Mouse (Mus musculus) R1 (cell line): ENCODE results near the gene Mt2.

Source experiments
- DNase-seq: peaks from one replicate; pipeline ENCODE4 v3.0.0-alpha.2; 2018; ENCODE audit warnings: low read depth, low spot score

The Mt2 gene

DNA sequence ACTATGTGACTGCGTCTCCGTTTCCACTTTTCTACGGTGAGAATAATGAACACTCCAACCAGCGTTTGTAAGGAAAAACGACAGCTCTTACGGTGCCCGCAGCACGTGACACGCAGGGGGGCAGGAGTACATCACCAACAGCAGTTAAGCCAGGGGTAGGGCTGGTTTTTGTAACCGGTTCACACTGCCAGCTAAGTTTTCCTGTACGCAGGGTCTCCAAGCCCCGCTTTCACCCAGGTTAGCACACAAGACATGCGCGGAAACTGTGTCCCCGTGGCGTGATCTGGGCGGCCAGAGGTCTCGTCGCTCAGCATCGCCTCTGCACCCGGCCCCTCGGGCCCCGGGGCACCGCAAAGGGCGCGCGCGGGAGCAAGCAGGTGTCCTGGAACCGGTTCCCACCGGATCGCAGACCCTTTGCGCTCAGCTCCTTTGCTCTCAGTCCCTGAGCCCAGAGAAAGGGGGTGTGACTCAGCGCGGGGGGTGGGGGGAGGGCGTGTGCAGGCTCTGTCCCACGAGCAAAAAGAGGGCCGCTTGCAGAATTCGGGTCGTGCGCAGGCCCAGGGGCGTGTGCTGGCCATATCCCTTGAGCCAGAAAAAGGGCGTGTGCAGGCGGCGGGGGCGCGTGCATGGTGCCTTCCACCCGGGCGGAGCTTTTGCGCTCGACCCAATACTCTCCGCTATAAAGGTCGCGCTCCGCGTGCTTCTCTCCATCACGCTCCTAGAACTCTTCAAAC lies at the start of gene Mt2:
Gene Mt2, plus strand, starts transcription at position 590 of the 734 bp plus-strand sequence.
- DNase-seq, result peak; percentile 94

- no peak for DNase-seq
These were observed 49.6 kb upstream of the Mt2 start for GRCm38 (mm10) chr8:94122711-94123468.

DNA sequence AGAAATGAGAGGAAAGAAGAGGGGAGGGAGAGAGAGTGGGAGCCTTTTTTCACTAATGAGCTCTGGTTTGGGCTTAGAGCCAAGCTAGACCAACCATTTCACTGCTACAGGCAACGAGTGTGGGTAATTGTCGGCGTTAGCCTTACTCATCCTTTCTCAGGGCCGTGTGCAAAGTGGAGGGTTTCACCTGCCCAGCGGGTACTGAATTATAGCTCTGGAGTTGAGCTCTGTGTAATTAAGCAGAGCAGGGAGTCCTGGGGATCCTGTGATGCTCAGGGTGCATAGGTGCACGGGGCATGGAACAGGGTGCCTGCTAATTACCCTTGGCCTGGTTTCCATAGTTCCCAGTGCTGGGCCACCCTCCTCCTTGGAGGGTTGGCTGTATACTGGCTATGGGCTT lies 44.8 kb upstream of the Mt2 start:
- no peak for DNase-seq

- no peak for DNase-seq
These were observed 43.2 kb upstream of the Mt2 start for GRCm38 (mm10) chr8:94129133-94129789.

- no peak for DNase-seq
These were observed 42.3 kb upstream of the Mt2 start for GRCm38 (mm10) chr8:94130126-94130525.

DNA sequence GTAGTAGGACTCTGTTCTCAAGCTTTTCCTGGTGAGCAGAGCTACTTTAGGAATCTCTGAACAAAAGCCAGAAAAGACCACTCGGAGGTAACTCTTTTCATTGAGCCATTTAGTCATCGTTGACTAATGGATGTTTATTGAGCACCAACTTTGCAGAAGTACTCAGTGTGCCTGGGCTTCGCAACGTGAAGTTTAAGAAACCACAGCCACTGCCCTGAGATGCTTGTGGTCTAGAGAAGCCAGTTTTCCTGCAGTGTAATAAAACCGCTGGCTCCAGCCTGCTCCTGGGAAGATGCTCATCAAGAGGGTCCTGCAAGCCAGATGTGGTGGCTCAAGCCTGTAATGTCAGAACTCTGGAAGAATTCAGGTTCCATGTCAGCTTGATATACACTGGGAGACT lies 40.4 kb upstream of the Mt2 start:
- no peak for DNase-seq

DNA sequence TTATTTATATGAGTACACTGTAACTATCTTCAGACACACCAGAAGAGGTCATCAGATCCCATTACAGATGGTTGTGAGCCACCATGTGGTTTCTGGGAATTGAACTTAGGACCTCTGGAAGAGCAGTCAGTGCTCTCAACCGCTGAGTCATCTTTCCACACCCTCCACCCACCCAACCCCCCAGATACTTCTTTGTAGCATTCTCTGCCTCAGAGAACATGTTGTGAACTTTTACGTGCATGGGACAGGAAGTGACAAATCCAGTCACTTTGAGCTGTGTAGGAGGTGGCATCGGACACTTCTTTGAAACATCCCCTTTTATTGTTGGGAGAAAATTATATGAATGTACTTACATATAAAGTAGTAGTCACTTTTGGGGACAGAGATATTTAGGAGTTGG lies 37.9 kb upstream of the Mt2 start:
- DNase-seq, result peak; percentile 59

GRCm38 (mm10) chr8:94135556-94135955 lies 36.9 kb upstream of the Mt2 start:
- no peak for DNase-seq

DNA sequence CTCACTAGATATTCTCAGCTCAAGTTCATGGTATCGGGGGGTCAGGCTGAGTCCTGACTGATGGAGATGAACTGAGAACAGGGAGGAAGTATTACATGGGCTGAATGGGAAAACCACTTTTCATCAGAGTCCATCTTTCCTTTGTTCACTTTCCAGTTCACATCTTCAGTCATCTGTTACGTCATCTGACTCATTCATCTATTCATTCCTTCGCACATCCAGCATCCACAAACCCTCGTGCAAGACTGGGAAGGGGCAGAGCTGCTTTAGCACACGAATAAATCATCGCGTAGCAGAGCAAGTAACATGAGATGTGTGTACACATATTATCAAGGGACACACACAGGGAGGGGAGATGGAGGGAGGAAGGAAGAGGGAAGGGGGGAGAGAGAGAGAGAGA lies 36.3 kb upstream of the Mt2 start:
- DNase-seq, result no peak

DNA sequence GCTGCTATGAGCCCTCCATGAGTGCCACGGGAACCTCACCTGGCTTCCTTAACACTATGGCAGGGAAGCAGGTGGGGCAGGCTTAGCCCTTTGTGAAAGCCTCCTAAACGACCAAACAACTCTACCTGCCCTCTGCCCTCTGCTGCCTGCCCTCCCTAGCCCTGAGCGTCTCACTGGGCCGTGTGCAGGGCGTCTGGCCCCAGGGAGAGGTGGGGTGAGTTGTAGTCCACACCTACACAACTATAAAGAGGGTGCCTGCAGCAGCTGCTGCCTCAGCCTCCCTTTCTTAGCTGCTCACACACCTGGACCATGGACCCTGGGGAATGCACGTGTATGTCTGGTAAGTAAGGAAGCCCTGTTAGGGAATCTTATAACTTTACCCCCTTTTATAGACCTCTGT lies 35.5 kb upstream of the Mt2 start, which contains the start of gene Mt4:
Gene Mt4, plus strand, starts transcription at position 265 of the 400 bp plus-strand sequence.
- no peak for DNase-seq

GRCm38 (mm10) chr8:94140266-94140795 lies 32.1 kb upstream of the Mt2 start:
- DNase-seq, result no peak

- no peak for DNase-seq
These were observed 24.2 kb upstream of the Mt2 start for GRCm38 (mm10) chr8:94148236-94148635.

DNA sequence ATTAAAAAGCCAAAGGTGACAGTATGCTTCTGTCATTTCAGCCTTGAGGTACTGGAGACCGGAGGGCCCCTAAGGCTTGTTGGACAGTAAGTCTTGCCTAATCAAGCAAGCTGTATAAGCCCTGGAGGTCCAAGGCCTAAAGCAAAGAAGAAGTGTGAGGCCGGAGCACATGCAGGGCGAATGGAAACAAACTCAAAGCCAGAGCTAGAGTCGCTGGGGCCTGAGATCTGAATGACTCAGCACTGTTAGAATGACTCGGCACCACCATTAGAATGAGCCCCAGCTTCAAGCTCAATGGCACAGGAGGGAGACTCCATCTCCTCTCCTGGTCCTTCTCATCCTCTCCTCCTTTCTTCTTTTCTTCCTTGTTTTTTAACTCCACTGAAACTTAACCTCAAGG lies 21.5 kb upstream of the Mt2 start:
- DNase-seq, result no peak

DNA sequence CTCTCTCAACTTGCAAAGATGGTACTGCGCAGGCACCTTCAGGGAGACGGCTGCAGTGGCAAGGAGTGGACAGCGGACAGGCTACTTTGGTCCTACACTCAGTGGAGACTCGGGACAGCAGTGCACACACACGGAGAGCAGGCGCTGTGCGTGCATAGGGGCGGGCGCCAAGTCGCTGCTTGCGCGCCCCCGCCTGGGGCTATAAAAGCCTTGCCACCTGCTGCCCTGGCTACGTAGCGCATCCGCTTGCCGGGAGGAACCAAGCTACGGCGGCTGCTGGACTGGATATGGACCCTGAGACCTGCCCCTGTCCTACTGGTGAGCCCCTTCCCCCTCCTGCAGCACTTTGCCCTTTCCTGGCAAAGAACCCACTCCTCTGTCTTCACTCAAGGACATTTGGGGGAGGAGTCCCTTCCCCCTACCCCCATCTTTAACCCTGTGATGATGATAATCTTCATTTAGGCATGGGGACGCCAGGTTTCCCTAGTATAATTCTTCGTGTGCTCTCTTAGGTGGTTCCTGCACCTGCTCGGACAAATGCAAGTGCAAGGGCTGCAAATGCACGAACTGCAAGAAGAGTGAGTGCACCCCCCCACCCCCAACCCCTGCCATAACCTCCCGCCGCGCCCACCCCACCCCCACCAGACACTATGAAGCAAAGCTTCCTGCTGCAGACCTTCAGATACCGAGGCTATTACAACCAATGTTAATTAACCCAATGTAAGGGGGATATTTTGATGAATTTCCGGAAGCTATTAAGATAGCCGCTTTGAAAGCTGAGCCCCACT lies 19.8 kb upstream of the Mt2 start, which contains the start of gene Mt3:
Gene Mt3, plus strand, starts transcription at position 95 of the 788 bp plus-strand sequence.
- DNase-seq, result peak; percentile 57

DNA sequence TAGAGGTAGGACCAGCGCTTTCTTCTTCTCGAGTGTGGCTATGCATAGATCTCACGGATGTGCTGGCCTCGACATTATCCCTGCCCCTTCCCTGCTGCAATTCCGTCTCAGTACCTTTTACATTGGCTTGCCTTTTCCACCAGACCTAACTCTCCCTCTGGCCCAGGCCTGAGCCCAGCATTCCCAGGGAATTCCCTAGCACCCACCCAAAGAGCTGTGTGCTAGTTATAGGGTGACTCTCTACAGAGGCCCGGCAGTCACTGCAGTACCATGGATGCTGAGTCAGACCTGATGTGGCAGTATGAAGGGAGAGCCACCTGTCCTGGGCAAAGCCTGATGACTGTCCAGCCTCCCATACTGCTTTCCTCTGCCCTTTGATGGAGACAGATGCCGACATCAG lies 19.0 kb upstream of the Mt2 start:
- DNase-seq, result no peak

GRCm38 (mm10) chr8:94154537-94154936 lies 17.9 kb upstream of the Mt2 start:
- DNase-seq, result no peak

GRCm38 (mm10) chr8:94156092-94156491 lies 16.4 kb upstream of the Mt2 start:
- DNase-seq, result no peak

DNA sequence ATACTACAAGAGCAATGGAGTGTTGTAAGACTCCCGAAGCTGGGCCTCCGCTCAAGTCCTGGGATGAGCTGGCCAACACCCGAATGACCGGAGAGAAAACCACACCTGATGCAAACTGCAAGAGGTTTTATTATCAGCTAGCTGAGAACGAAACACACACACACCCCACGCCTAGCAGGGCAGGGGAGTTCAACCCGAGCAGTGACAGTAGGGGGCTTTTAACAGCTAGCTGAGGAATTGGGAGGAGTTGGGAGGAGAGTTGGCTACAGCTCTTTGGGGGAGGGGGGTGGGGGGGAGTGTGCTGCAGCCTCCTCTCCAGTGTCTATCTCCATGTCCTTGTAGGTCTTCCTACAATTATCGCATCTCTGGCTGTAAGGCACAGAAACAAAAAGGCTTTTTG lies 6.7 kb upstream of the Mt2 start:
- DNase-seq, result peak; percentile 62

- DNase-seq, result peak; percentile 89
These were observed 5.2 kb upstream of the Mt2 start for GRCm38 (mm10) chr8:94167244-94167643.

- DNase-seq, result no peak
These were observed 2.9 kb upstream of the Mt2 start for GRCm38 (mm10) chr8:94169547-94169946.

DNA sequence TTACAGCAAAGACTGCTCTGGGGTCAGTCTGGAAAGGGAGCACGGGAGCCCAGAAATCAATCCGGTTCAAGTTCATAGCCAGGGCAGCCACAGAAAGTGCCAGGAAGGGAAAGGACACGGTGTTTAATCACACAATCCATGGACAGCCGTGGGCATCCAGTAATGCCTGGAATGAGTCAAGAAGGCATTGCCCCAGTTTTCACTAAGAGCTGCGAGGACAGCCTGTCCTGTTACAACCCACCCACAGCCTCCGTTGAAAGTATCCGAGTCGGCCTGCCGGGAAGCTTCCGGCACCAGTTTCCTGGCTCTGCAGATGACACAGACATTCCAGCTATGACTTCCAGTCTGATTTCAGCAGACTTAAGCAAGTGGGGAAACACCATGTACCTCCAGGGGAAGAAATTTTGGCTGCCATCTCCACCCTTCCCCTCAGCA lies 1.1 kb upstream of the Mt2 start:
- peak; percentile 52 for DNase-seq
